Mouse (Mus musculus): Measurements from ENCODE around the gene Map3k6. TPM values are rescaled to one million over a fixed set of nuclear protein-coding genes. Genes with fewer than 3 reads are reported as not detected.

Map3k6 gene
- total RNA-seq, 2 experiments from 2014 or later = 5.3 to 10.2 TPM

DNA sequence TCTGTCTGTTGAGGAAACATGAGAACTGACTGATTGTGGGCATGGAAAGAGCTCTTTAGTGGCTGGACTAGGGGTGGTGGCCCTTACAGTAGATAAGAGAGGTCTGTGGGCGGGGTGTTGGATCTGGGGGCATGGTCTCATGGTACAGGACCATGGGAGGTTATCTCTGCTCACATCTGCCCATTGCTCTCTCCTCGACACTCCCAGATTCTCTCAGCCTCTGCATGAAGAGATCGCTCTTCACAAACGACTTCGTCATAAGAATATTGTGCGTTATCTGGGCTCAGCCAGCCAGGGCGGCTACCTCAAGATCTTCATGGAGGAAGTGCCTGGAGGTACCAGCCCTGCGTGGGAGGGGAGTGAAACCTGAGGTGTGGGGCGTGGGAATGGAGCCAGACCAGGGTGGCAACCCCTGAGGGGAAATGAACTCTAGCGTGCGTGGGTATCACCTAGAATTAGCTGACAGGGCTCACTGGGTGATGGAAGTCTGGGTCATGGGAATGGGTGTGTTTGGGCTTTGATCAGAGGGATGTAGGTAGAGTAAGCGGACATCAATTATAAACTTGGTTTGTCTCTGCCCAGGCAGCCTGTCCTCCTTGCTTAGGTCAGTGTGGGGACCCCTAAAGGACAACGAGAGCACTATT lies 7.3 kb downstream of the Map3k6 start:
- no peak for DNase-seq (ENCODE audit: low spot score in 2 of 2)

- peak; percentile 83 for DNase-seq (ENCODE audit: low spot score in 2 of 2)
These were observed 10.0 kb downstream of the Map3k6 start for GRCm38 (mm10) chr4:133250609-133251008.

DNA sequence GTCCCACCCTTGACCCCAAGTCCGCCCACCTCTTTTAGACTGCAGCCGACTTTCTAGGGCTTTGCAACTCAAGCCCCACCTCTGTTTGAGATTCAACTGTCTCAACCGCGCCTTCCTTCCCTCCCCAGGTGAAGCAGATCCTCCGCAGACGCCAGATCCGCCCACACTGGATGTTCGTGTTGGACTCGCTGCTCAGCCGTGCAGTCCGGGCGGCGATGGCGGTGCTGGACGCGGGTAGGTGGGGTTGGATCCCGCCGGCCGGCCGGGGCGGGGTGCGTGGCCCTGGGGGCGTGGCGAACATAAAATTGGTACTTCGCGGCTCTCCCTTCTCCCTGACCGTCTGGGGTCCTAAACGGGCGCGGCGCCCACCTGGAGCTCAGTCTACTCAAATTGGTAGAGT lies 10.6 kb downstream of the Map3k6 start:
- no peak for DNase-seq (ENCODE audit: low spot score in 2 of 2)

GRCm38 (mm10) chr4:133252089-133252488 lies 11.5 kb downstream of the Map3k6 start:
- DNase-seq (ENCODE audit: low spot score in 2 of 2) = no peak

- DNase-seq (ENCODE audit: low spot score in 2 of 2) = no peak
These were observed 12.8 kb downstream of the Map3k6 start for GRCm38 (mm10) chr4:133253412-133253811.

- DNase-seq (ENCODE audit: low spot score in 2 of 2) = no peak
These were observed 14.8 kb downstream of the Map3k6 start for GRCm38 (mm10) chr4:133255392-133255791.

DNA sequence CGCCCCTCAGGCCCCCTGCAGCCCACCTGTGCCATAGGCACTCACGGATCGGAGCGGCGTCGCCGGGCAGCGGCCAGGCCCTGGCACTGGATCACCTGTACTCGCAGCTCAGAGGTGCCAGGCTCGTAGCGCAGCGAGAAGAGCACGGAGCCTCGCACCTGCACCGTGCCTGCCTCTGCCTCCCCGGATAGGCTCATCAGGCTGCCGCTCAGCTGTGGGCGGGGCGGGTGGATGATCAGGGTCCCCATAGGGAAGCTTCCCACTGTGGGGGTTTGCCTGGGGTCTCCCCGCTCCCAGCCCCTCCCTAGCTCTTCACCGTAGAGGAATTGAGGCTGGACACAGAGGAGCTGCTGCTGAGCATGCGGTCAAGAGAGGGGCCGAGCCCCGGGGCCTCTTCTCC lies 16.2 kb downstream of the Map3k6 start:
- DNase-seq (ENCODE audit: low spot score in 2 of 2) = no peak

DNA sequence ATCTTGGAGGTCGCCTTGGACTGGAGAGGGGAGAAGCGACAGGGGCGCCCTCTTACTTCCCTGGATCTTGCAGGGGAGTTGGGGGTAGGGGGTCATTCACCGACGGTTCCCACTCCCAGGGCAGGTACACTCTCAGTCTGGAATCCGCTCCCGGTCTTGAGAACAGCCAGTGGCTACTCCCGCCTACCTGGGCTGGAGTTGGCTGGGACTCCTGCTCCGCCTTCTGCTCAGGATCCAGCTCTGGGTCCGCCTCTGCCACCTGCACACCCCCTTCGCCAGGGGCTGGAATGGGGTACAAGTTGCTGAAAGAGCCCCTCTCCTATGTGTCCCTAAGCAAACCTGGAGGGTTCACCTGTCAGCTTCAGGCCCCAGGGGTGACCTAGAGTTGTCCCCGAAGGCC lies 16.6 kb downstream of the Map3k6 start:
- no peak for DNase-seq (ENCODE audit: low spot score in 2 of 2)

- DNase-seq (ENCODE audit: low spot score in 2 of 2) = no peak
These were observed 17.3 kb downstream of the Map3k6 start for GRCm38 (mm10) chr4:133257798-133258408.

DNA sequence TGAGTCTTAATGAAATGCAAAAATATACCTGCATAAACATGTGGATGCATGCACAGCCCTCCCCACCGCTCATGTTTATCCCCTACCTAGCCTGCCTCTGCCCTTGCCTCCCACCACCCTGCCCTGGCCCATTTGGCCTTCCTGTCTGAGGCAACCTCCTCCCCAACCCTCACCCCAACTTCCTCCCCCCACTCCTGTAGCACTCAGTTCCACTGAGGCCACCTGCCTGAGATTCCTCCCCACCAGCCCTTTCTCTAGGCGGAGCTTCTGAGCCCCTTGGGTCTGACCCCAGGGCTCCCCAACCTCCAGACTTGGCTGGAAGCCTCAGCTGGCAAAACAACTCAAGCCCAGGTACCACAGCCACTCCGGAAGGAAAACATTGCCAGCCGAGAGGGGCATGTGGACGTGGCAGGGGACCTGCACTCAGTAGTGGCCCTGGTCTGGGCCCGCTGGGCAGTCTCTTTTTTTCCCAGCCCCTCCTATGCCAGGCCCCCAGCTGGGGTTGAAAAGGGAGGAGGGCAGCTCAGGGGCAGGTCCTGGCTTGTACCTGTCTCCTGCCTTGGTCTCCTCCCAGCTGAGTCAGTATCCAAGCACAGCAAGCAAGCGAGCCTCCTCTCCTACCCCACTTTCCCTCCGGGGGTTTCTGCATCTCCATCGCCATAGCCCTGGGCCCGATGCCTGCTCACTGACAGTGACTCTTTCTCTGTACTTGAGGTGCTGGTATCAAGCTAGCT lies 21.2 kb downstream of the Map3k6 start:
- DNase-seq (ENCODE audit: low spot score in 2 of 2) = no peak

DNA sequence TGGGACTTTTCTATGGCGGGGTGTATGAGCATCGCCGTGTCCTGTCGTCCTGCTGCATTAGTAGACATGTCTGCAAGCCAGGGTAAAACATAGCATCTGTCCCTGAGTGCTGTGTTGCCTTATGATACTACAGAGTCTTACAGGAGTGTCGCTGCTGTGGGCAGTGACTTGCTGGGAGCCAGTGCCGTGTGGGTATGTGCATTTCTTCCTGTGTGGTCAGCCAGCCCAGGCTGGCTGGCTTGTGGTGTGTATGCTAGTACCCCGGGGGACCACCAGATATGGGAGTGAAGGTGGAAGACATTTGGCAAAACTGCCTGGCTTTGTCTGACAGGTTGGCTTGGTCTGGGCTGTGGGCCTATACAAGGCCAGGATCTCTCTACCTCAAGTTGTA lies 21.8 kb downstream of the Map3k6 start:
- DNase-seq (ENCODE audit: low spot score in 2 of 2) = no peak

- no peak for DNase-seq (ENCODE audit: low spot score in 2 of 2)
These were observed 22.3 kb downstream of the Map3k6 start, which contains the start of gene Sytl1 for GRCm38 (mm10) chr4:133262882-133263281. Gene Sytl1 (minus strand): TSS chr4:133263113.

DNA sequence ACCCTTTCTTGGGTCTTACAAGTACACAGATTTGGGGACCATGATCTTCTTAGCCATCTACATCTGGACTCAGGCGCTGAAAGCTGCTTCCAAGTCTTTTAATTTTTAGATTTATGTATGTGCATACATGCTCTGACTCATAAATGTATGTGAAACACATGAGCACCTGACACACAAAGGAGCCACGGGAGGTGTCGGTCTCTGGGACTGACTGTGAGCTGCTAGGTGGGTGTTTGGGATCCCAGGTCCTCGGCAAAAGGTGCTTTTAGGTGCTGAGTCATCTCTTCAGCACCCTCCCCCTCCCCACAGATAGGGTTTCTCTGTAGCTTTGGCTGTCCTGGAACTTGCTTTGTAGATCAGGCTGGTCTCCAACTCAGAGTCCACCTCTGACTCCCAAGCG lies 23.1 kb downstream of the Map3k6 start:
- DNase-seq (ENCODE audit: low spot score in 2 of 2) = no peak

DNA sequence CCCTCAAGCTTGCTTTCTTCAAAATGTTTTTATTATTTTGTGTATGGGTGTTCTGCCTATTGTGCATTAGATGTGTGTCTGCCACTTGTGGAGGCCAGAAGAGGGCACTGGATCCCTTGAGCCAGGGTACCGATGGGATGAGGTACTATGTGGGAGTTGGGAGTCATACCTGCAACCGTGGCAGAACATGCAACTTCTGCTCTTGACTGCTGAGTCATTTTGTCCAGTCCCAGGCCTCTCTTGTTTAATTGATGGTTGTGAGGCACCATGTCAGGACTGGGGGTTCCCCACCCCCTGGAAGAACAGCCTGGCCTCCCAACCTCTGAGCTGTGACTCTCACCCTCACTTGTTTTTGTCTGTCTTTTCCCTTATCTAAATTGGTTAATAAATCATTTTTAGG lies 23.9 kb downstream of the Map3k6 start:
- DNase-seq (ENCODE audit: low spot score in 2 of 2) = no peak

- DNase-seq (ENCODE audit: low spot score in 2 of 2) = no peak
These were observed 24.7 kb downstream of the Map3k6 start for GRCm38 (mm10) chr4:133265297-133265696.

- no peak for DNase-seq (ENCODE audit: low spot score in 2 of 2)
These were observed 25.1 kb downstream of the Map3k6 start for GRCm38 (mm10) chr4:133265759-133266158.

DNA sequence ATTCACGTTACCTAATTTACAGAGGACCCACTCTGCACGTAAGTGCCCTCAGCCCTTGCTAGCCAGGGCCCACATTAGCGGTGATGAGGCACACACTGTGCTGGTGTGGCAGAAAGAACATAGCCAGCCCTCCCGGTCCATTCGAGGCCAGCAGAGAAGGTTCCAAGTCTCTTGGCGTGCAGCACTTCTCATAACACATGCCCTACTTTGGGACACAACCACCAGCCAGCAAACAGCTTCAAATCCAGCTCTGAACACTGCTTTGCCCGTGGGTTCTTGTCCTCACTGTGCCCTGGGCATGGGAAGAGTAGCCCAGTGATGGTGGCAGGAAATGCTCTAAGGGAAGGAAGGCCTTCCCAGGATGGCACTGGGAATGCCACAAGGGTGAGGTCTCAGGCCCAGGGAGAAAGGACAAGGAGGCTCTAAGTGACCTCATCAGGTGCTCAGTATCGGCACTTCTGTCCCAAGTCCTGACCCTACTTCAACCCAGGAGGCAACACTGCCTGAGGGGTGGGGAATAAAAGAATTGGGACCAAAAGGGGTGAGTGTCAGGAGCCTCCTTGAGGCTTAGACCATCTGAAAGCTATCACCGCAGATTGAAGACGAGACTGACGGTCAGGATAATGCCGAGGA lies 25.7 kb downstream of the Map3k6 start:
- DNase-seq (ENCODE audit: low spot score in 2 of 2) = no peak

- DNase-seq (ENCODE audit: low spot score in 2 of 2) = no peak
These were observed 28.3 kb downstream of the Map3k6 start for GRCm38 (mm10) chr4:133268931-133269330.

GRCm38 (mm10) chr4:133269596-133269995 lies 29.0 kb downstream of the Map3k6 start:
- no peak for DNase-seq (ENCODE audit: low spot score in 2 of 2)

- DNase-seq (ENCODE audit: low spot score in 2 of 2) = no peak
These were observed 30.3 kb downstream of the Map3k6 start for GRCm38 (mm10) chr4:133270929-133271328.

DNA sequence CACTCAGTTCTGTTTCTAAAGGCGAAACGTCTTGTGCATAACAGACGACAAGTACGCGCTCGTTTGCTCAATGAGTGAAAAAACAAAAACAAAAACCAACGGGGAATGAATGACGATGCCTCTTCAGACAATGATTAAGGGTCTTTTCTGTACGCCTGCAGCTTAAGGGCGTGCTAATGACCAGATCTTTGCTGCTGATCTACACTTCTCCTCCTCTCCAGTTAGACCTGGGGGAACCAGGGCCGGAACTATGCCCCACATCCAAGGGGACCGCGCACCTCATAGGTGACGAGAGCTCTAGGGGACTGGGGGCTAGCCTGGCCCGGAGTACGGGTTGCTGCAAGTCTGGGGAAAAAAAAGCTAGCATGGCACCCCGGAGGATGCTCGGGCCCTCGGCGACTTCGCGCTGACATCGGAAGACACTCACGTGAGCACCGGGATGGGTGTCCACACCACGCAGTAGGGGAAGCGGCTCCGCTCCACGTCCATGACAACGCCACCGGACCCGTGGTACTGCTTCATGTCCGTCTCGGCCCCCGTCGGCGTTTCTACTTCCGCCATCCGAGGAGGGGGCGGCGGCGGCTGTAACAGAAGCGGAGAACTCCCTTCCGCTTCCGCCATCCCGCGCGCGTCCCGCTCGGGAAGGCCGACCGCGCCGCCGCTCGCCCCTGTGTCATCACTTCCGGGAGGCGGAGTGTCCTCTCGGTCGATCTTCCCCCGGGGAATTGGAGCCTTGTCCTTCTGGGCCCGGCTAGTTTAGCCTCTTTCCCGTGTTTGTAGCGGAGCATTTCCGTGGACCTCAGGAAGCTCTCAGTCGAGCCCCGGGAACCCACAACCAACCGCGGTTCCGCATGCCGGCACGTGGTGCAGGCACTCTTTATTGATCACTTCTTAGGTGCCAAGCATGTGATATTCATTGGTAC lies 36.7 kb downstream of the Map3k6 start, which contains the start of gene Tmem222:
Gene Tmem222 (minus strand): TSS at position 689 of the 923 bp plus-strand sequence.
- peak; percentile 97 to 98 for DNase-seq (ENCODE audit: low spot score in 2 of 2)
